Mouse (Mus musculus) adrenal gland, adult 18-20 months (tissue): Measurements from ENCODE around the gene S100a5. TPM values are rescaled to one million over a fixed set of nuclear protein-coding genes. Genes with fewer than 3 reads are reported as not detected.

Experiments used
- DNase-seq, 2 experiments: peaks; one replicate each; pipeline ENCODE4 v3.0.0; 2021 to 2022; ENCODE audit warnings: low spot score in 2 of 2
- total RNA-seq, 2 experiments: library from RNA; stranded (reverse); gene quantifications; 1 replicate in 1 of 2; 2 replicates in 1 of 2; pipeline ENCODE4 v1.2.3; 2021

S100a5 gene
- total RNA-seq, 2 experiments from 2014 or later = not detected

- DNase-seq = no peak
Measured at GRCm38 (mm10) chr3:90625496-90625895, 17.2 kb downstream of the S100a5 start.

DNA sequence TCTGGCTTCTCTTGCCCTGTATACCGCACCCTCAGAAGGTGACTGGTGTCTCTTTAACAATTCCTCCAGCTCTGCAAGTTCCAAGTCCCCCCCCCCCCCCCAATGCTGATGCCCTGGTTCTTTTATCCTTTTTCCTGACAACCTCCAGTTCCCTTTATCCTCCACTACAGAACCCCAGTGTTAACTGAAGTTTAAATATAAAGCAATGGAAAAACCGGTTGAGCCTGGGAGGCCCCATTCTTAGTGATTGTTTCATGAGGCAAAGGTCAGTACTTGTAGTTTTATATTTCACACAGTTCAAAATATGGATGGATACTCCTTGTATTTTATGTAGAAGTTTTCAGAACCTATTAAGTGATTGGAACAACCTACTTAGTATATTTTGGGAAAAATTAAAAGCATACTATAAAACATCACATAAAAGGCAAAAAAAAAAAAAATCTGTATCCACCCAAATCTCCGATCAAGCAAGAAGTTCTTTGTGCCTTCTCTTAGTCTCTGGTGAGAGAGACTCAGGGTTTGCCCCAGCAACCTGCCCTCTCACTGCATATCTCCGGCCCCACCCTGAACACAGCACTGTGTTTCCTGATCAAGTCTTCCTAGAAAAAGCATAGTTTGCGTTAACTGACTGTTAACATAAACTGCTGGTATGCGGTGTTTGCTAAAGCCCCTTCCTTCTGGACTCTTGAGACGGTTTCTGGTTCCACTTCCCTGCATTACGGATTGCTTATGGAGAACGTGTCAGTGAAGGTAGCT lies 18.1 kb downstream of the S100a5 start:
- DNase-seq = no peak

- DNase-seq = no peak
Measured at GRCm38 (mm10) chr3:90627366-90627765, 19.0 kb downstream of the S100a5 start.

DNA sequence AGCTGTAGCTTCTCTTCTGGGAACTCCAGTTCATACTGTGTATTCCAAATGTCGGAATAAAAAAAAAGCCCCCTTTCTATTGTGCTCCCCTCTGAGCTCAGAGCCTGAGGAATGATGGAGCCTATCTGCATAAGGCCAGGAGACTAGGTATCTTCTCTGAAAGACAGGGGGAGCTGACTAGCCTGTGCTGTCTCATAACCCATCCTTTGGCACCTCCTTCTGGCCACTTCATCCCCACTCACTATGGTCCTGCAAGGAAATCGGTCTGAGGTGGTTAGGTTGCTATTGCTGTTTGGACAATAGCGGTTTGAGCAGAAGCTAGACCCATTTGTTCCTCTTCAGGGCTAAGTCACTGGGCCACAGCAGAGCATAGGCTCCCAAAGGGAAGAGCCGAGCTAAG lies 19.5 kb downstream of the S100a5 start:
- DNase-seq = no peak

- DNase-seq = no peak
Measured at GRCm38 (mm10) chr3:90629298-90629697, 21.0 kb downstream of the S100a5 start.

DNA sequence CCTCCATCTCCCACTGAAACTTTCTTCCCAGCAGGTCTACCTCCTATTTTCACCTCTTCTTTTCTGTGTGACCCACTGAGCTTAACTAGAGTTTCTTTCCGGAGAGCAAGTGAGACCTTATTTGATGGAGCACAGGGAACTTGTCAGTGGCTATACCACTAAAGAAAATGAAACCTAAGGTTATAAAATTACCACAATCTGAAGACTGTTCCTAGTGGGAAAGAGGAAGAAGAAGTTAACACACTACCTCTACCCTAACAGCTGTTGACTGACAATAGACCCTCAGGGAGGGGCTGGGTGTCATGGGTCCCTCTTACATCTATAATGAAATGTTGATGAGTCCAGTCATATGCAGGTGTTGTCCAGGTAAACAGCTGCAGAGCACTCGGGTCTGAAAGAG lies 23.7 kb downstream of the S100a5 start:
- no peak for DNase-seq

- no peak for DNase-seq
Measured at GRCm38 (mm10) chr3:90638511-90639275, 30.4 kb downstream of the S100a5 start.

DNA sequence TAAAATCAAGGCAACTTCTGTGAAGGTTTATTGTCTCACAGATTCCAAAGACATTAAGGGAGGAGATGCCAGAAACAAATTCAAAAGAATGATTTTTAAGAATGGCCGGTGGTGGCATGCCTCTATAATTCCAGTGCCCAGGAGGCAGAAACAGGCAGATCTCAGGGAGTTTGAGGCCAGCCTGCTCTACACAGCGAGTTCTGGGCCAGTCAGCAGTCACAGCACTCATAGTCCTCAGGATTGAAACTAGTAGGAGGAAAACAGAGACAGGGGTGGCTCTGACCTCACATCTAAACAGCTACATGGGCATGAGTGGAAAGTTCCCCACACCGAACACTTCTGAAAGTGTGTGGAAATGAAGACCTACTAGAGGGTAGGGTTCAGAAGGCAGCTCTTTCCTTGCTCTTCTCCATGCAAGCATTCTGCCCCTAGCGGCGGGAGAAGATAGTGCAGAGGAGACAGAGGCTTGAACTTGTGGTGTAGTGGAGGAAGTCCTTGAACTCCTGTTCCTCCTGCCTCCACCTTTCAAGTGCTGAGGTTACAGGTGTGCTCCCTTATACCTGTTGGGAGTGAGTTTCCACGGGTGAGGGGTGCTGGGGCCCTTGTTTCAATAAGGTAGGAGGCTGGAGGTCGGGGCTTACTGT lies 31.3 kb downstream of the S100a5 start:
- peak in 1 of 2 experiments; percentile 34 for DNase-seq

DNA sequence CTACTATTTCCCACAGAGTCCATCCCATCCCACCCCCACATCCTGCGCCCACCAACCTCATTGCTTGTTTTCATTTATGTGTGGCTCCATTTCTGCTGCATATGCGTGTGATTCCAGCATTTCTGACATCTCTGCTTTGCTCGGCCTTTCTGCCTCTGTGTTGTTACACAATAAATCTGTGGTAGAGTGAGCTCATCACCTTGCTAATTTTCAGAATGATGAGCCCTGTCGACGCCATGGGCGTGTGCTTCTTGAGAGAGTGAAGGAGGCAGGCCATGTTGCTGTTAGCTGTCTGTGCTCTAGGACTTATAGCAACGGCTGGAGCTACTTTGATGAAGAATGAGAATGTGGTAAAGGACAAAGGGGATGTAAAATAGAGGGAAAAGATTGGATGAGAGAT lies 32.7 kb downstream of the S100a5 start:
- no peak for DNase-seq

DNA sequence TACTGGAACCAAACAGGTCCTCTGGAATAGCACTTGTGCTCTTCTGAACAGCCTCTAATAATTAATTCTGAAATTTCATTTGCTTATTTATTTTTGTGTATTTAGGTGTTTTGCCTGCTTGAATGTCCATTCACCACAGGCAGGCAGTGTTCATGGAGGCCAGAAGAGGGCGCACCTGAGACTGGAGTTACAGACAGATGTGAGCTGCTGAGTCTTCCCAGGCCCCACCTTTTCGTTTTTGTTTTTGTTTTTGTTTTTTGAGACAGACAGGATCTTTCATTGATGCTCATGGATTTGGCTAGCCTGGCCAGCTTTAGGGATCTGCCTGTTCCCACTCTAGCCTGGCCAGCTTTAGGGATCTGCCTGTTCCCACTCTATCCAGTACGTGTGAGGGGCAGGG lies 35.9 kb downstream of the S100a5 start:
- DNase-seq = peak; percentile 48 to 66

DNA sequence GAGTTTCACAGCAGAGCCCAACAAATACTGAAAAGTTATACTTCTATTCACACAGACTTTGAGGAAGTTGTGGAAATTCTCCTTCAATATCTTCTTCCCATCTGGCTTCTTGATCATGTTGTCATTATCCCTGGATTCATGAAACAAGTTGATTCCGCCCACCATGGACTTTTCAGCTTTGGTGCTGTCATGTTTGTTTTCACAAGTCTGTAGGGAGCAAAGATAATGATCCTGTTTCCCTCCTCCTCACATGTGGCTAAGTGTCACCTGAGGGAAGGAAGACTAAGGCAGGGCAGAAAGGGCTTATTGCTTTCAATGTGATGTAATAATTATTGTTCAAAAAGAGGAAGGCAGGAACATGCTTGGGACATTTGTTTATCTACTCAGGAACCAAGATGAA lies 39.0 kb downstream of the S100a5 start:
- DNase-seq = no peak

- no peak for DNase-seq
Measured at GRCm38 (mm10) chr3:90648981-90649380, 40.7 kb downstream of the S100a5 start.

DNA sequence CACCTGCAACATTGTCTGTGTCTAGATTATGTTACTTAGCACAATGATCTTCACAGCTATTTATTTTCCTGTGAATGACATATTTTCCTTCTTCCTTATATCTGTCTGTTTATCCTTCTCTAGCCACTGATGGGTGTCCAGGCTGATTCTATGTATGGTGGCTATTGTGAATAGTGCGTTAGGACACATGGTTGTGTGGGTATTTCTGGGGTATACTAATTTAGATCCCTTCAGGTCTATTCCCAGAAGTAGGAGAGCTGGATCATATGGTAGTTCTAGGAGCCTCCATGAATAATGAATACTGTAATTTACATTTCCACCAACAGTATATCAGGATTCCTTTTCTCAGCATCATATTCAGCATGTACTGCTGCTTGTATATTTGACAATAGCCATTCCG lies 41.5 kb downstream of the S100a5 start:
- no peak for DNase-seq

GRCm38 (mm10) chr3:90652878-90653508 lies 44.7 kb downstream of the S100a5 start:
- DNase-seq = peak; percentile 65 to 66

GRCm38 (mm10) chr3:90653717-90654116 lies 45.4 kb downstream of the S100a5 start, which contains the start of gene S100a7a:
S100a7a (plus strand) TSS chr3:90654017.
- no peak for DNase-seq

DNA sequence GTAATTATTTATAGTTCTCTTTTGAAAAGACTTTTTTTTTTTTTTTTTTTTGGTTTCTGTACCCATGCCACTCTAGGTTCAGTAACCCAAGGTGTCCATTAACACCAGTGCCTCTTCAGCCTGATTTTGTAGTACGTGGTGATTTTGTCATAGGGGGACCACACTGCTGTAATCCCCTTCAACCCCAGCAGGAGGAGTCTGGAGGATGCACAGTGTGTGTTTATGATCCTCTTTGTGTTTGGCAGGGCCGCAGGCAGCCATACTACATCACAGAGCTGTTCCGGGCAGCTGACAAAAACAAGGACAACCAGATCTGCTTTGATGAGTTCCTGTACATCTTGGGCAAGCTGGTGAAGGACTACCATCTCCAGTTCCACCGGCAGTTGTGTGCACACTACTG lies 49.1 kb downstream of the S100a5 start:
- DNase-seq = no peak

DNA sequence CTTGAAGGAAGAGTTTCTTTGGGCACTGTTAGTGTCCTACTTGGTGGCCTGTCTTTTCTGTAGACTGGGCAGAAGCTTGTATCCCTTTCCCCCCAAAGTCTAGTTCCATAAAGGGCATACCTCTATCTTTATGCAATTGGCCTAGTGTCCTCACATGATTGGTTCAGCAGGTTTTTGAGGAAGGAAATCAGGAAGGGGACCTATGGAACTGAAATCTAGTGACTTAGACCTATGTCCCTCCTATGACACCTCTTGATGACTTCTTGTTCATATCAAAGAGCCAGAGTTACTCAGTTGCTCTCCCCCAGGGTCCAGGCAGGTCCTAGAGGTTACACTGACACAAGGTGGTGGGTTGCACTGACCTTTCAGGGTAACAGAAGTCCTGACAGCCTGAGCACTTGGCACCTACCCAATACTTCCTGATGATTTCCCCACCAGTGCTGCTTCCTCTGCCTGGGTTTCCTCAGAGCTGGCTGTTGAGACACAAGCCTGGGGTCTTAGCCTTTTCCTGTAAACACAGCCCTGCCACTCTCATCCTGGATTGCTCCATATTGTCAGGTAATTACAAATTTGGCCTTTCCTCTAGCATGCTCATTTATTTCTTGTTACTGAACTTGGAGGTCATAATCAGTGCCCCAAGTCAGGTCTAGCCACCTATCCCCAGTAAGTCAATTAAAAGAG lies 51.2 kb downstream of the S100a5 start:
- no peak for DNase-seq
